Mouse (Mus musculus): ENCODE data around the gene Glb1.
"Not testable (repeated sequence)": the region's sequence is repeated elsewhere in the genome, so short reads cannot be mapped to it uniquely, and the experiment has no call there.

The Glb1 gene

GRCm38 (mm10) chr9:114501111-114501510, 100.2 kb downstream of the Glb1 start:
- no peak for DNase-seq (ENCODE audit: low spot score)

DNA sequence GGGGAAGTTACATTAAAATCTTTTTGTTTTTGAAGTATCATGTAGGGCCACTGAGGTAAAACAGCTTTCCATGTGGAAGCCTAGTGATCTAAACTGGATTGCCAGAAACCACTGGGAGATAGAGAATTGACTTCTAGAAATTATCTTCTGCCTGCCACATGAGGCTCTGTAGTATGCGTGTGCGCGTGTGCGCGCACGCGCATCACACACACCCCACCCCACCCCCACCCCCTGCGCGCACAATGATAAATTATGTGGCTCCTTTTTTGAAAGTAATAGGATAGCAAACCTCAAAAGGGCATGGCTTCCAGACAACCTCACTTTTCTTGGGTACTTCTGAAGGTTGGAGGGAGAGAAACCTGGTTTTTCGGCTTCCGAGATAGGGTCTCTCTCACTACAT, 101.0 kb downstream of the Glb1 start:
- DNase-seq (ENCODE audit: low spot score), result no peak

DNA sequence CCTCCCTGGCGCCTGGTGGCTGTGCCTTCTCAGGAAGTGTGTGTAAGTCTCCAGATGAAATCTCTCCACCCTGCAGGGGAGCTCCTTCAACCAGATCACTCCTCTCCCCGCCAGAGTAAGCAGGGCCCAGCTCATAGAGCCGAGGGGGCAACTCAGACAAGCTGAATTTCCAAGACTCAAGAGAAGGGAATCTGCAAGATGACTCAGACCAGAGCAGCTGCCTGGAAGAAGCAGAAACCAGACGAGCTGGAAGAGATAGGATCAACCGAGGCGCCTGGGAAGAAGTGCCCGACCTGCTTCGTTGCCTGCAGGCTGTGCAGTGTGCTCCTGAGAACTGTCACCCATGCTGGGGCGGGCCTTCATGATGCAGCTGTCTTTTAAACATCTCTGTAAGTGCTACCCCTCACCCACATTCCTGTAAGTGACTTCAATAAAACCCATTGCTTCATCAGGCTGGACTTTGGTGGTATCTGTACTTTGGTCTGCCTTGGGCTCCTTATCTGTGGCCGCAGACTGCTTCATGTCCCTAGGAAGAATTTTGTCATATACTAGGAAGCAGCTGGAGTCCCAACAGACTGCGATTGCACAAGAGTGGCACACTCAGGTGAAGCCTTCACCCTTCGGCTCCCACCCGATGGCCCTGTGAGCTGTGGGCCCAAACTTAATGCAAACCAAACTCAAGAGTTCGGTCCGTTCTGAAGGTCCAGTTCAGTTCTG, 102.0 kb downstream of the Glb1 start:
- DNase-seq (ENCODE audit: low spot score), result no peak

DNA sequence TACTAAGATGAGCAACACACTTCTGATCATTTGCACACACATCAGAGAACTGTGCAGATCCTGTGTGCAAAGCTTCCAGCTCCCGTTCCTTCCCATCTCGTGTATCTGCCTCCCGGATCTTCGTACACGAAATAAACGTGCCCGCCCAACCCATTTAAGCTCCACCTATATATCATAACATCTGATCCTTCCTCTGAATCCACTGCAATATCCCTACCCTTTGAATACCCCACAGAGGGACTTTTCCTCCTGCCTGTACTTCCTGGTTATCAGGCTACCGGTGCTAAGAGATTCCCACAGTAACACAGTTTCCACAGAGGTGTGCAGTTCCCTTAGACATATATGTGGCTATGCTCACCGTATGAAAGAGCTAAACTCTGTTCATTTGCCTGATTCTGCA, 103.9 kb downstream of the Glb1 start, which contains the start of gene Ccr4:
TSS of gene Ccr4 (minus strand) at position 101 of the 400 bp plus-strand sequence.
- no peak for DNase-seq (ENCODE audit: low spot score)

- no peak for DNase-seq (ENCODE audit: low spot score)
Measured at GRCm38 (mm10) chr9:114506564-114506963, 105.7 kb downstream of the Glb1 start.

DNA sequence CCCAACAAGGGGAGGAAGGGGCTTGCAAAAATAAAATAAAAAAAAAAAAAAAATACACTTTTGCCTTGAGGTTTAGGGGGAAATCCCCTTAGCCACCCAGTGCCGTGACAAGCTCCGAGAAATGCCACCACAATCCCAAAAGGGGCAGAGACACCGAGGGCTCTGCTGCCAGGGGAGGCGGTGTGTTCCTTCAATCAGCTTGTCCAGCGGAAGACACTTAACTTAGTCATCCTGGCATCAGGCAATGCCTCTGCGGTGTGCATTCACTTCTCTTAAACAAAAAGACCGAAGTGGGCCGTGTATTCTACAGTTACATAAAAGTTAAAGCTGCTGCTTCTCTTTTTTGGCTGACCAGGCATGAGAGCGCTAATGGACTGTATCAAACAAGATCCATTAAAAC, 106.5 kb downstream of the Glb1 start:
- DNase-seq (ENCODE audit: low spot score), result no peak

DNA sequence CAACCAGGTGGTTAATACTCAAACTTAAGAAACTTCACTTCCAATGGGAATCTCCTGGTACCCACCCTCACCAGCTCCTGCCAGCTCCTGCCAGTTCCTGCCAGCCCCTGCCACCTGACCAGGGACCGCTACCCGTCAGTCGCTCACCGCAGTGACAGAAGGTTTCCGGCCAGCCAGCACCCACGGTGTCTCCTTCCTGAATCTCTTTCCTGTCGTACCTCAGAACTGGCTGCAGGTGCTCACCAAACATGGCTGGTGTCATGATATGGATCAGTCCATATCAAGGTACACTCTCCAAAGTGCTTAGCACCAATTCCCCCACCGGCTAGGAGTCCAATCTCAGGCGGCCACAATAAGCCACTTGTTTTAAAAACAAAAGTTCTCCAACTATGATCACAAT, 108.9 kb downstream of the Glb1 start:
- DNase-seq (ENCODE audit: low spot score), result no peak

- DNase-seq (ENCODE audit: low spot score), result no peak
Measured at GRCm38 (mm10) chr9:114512831-114513230, 112.0 kb downstream of the Glb1 start.

- DNase-seq (ENCODE audit: low spot score), result peak; percentile 39
Measured at GRCm38 (mm10) chr9:114515364-114515763, 114.5 kb downstream of the Glb1 start, which contains the start of gene C130032M10Rik. TSS of gene C130032M10Rik (plus strand) at chr9:114515697.

DNA sequence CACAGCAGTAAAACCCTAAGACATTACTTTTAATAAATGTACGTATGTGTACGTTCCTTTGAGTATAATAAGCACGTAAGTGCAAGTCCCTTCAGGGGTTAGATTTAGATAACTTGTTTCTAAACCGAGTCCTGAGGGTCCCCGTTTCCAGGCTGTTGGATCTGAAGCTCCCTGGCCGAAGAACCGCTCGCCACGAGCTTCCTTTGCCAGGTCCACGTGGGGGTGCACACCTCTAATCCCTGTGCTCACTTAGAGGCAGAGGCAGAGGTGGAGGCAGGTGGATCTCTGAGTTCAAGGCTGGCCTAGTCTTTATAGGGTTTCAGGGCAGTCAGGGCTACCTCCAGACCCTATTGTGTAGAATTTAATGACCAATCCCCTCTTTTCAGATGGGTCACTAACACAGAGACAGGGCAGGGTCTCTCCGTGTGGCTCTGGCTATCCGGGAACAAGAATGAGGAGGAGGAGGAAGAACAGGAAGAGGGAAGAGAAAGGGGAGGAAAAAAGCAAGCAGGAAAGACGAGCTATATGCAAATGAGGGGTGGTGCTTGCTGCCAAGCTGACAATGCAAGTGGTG, 117.1 kb downstream of the Glb1 start:
- no peak for DNase-seq (ENCODE audit: low spot score)

DNA sequence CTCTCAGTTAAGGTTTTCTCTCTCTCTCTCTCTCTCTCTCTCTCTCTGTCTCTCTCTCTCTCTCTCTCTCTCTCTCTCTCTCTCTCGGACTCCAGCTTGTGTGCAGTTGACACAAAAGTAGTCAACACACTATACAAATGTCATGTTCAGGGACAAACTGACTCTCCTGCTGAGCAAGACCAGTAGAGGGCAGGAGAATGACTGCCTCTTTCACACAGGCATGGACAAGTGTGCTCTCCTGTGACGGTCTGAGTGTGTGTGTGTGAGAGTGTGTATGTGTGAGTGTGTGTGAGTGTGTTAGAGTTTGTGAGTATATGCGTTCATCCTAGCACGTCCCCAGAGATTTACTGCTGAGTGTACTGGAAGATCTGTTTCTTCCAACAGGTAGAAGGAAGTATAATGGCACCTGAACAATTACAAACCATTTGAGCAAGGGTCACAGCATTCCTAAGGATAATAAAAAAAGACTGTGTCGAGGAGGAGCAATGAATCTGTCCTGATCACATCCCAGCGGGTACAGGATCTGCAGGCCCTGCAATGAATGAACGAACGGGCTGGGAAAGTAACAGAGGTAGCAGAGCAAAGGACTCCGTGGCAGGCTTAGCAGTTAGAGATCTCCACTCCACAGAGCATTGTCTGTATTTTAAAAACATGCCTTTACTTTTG, 118.1 kb downstream of the Glb1 start:
- DNase-seq (ENCODE audit: low spot score), result no peak

DNA sequence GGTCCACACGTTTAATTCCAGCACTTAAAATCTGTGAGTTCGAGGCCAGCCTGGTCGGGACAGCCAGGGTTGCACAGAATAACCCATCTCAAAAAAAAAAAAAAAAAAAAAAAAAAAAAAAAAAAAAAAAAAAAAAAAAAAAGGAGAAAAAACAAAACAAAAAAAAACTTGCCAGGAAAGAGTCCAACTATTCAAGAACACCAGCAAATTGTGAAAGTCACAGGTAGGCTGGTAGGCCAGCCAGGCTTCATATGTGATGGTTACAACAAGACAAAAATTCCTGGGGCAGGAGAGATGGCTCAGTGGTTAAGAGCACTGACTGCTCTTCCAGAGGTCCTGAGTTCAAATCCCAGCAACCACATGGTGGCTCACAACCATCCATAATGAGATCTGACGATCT, 119.7 kb downstream of the Glb1 start:
- not testable (repeated sequence) for DNase-seq (ENCODE audit: low spot score)

DNA sequence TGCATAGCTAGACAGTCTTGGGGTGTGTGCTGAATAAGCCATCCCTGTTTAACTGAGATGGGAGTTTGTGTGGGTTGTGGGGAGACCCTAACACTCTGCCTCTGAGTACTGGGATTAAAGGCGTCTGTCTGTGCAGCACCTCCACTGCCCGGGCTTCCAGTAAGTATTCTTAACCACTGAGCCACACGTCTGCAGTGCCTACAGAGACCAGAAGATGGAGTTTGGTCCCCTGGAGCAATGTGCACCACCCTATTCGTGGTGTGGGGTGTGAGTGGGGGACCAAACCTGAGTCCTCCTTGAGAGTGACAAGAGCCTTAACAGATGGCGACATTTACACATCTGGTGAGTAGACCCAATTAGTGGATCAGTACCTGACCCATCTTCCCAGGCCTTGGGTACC, 121.2 kb downstream of the Glb1 start:
- DNase-seq (ENCODE audit: low spot score), result no peak

DNA sequence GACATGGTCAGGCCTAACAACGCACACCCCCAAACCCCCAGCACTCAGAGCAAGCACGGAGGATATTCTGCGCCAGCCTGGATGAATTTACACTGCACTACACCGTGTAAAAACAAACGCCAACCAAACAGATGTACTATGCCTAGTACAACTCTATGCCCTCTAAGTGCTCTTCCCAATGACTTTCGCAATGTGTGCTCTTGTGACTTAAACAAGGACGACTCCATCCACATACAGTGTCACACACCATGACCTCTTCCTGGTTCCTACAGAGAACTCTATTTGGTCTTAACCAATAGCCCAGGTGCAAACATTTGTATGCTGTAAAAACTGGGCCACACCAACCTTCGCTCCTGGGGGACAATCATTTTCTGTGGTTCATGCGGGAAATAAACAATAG, 121.6 kb downstream of the Glb1 start:
- DNase-seq (ENCODE audit: low spot score), result no peak
